Mouse (Mus musculus): ENCODE data around the gene Sdk1.
A peak's percentile ranks its signal among the peaks of the same experiment; 100 is the strongest.

- TF ChIP-seq CTCF (IDR thresholded peaks at IDR 0.05; ENCODE audit: low read depth, low read length) = no peak
- TF ChIP-seq POLR2A (IDR thresholded peaks at IDR 0.05; ENCODE audit: insufficient read depth, low read length) = no peak
- peak; percentile 41; the same call in 1 of the 2 replicates for TF ChIP-seq EP300 (IDR thresholded peaks at IDR 0.05; ENCODE audit: insufficient read depth, low read depth, low read length)
These were observed 675.7 kb downstream of the Sdk1 start for GRCm38 (mm10) chr5:141916954-141917353.
